Mouse (Mus musculus) C2C12 (cell line): Measurements from ENCODE around the gene Pear1.

Experiments used
- CEBPB ChIP-seq: IDR thresholded peaks from one replicate; pipeline ENCODE4 v1.6.1; 2011; ENCODE audit warnings: low read depth, mild to moderate bottlenecking, control low read depth, moderate library complexity
- CTCF ChIP-seq: IDR thresholded peaks from one replicate; pipeline ENCODE4 v1.5.1; 2011; ENCODE audit not compliant: control insufficient read depth, insufficient read depth, insufficient read length
- MYOG ChIP-seq: IDR thresholded peaks from one replicate; pipeline ENCODE4 v1.6.1; 2011; ENCODE audit not compliant: control insufficient read depth, insufficient read length; ENCODE audit errors: extremely low read depth
- USF1 ChIP-seq: IDR thresholded peaks from one replicate; pipeline ENCODE4 v1.6.1; 2011; ENCODE audit warnings: low read depth, mild to moderate bottlenecking, control low read depth, moderate library complexity

DNA sequence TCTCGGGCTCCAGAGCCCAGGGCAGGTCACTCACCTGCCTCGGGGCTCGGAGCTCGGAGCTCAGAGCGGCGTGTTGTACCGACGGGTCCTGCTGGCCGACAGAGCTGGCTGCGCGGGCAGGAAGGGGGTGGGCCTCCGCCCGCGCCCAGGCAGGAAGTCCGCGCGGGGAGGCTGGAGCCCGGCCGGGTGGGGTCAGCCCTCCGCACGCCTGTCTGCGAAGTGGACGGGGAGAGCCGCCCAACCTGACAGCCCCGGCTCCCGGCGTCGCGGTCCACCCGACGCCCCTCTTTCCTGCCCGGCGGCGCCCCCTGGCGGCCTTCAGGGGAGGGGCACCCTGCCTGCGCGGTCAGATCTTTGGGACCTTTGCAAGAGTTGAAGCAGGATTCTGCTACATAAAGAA lies 55.3 kb downstream of the Pear1 start:
- no peak for TF ChIP-seq USF1
- peak; percentile 83 for TF ChIP-seq CTCF
- TF ChIP-seq MYOG = no peak
- no peak for TF ChIP-seq CEBPB
